Mouse (Mus musculus): ENCODE results near the gene Rnf6. TPM values are rescaled to one million over a fixed set of nuclear protein-coding genes. Genes with fewer than 3 reads are reported as not detected.
A peak's percentile ranks its signal among the peaks of the same experiment; 100 is the strongest.
"Not testable (repeated sequence)": the region's sequence is repeated elsewhere in the genome, so short reads cannot be mapped to it uniquely, and the experiment has no call there.

The Rnf6 gene
- polyA plus RNA-seq, 1 experiment from 2014 or later, result 54.6 TPM

- no peak overlapping the region for H3K4me3 ChIP-seq (replicated peaks; ENCODE audit: low read depth, low read length)
- H3K9ac ChIP-seq (ENCODE audit: low read depth, low read length), result no peak overlapping the region
- H3K9me3 ChIP-seq (replicated peaks; ENCODE audit: low read length), result no peaks in the 10 kb centered on the region
- no peaks in the 10 kb centered on the region for H3K36me3 ChIP-seq (ENCODE audit: insufficient read depth, low read length)
- H3K4me1 ChIP-seq (replicated peaks; ENCODE audit: insufficient read depth, low read length), result no peaks in the 10 kb centered on the region
- WGBS, result 88% methylated on average over 8 of the region's 8 CpGs
- ATAC-seq (replicated peaks; ENCODE audit: low FRiP score, low read depth) (no peak), DNase-seq (ENCODE audit: low spot score) (no peak)
- no peak overlapping the region for H3K4me2 ChIP-seq (ENCODE audit: low read length)
- TF ChIP-seq CTCF (IDR thresholded peaks at IDR 0.05; ENCODE audit: low read depth), result no peak
- no peak overlapping the region for H3K27ac ChIP-seq
- H3K27me3 ChIP-seq (ENCODE audit: insufficient read depth, low read length), result no peaks in the 10 kb centered on the region
Measured at GRCm38 (mm10) chr5:146193360-146193759, 28.0 kb downstream of the Rnf6 start.

GRCm38 (mm10) chr5:146190501-146191269 lies 30.7 kb downstream of the Rnf6 start:
- DNase-seq (ENCODE audit: low spot score) (no peak), ATAC-seq (replicated peaks; ENCODE audit: low FRiP score, low read depth) (no peak)
- no peak for TF ChIP-seq CTCF (IDR thresholded peaks at IDR 0.05; ENCODE audit: low read depth)
- H3K4me2 ChIP-seq (ENCODE audit: low read length), result no peak overlapping the region
- H3K9ac ChIP-seq (ENCODE audit: low read depth, low read length), result no peak overlapping the region
- H3K27ac ChIP-seq, result peak overlapping the region; percentile 6; the same call in 1 of the 2 replicates
- H3K4me3 ChIP-seq (replicated peaks; ENCODE audit: low read depth, low read length), result no peak overlapping the region
- H3K9me3 ChIP-seq (replicated peaks; ENCODE audit: low read length), result no peaks in the 10 kb centered on the region
- no peaks in the 10 kb centered on the region for H3K27me3 ChIP-seq (ENCODE audit: insufficient read depth, low read length)
- 58% methylated on average over 3 of the region's 3 CpGs for WGBS
- no peaks in the 10 kb centered on the region for H3K4me1 ChIP-seq (replicated peaks; ENCODE audit: insufficient read depth, low read length)
- H3K36me3 ChIP-seq (ENCODE audit: insufficient read depth, low read length), result no peaks in the 10 kb centered on the region

GRCm38 (mm10) chr5:146190093-146190492 lies 31.3 kb downstream of the Rnf6 start:
- H3K27me3 ChIP-seq (ENCODE audit: insufficient read depth, low read length), result no peaks in the 10 kb centered on the region
- no peaks in the 10 kb centered on the region for H3K4me1 ChIP-seq (replicated peaks; ENCODE audit: insufficient read depth, low read length)
- ATAC-seq (replicated peaks; ENCODE audit: low FRiP score, low read depth), result peak; percentile 90
- no peak for TF ChIP-seq CTCF (IDR thresholded peaks at IDR 0.05; ENCODE audit: low read depth)
- no peaks in the 10 kb centered on the region for H3K36me3 ChIP-seq (ENCODE audit: insufficient read depth, low read length)
- no peak overlapping the region for H3K4me2 ChIP-seq (ENCODE audit: low read length)
- H3K4me3 ChIP-seq (replicated peaks; ENCODE audit: low read depth, low read length), result no peak overlapping the region
- H3K9me3 ChIP-seq (replicated peaks; ENCODE audit: low read length), result no peaks in the 10 kb centered on the region
- no peak overlapping the region; the same call in 1 of the 2 replicates for H3K27ac ChIP-seq
- 59% methylated on average over 4 of the region's 4 CpGs for WGBS
- no peak overlapping the region for H3K9ac ChIP-seq (ENCODE audit: low read depth, low read length)
- DNase-seq (ENCODE audit: low spot score), result no peak

- no peaks in the 10 kb centered on the region for H3K9me3 ChIP-seq (replicated peaks; ENCODE audit: low read length)
- no peak for TF ChIP-seq CTCF (IDR thresholded peaks at IDR 0.05; ENCODE audit: low read depth)
- no peak overlapping the region for H3K9ac ChIP-seq (ENCODE audit: low read depth, low read length)
- no peak overlapping the region for H3K4me3 ChIP-seq (replicated peaks; ENCODE audit: low read depth, low read length)
- DNase-seq (ENCODE audit: low spot score), result no peak
- H3K4me1 ChIP-seq (replicated peaks; ENCODE audit: insufficient read depth, low read length), result no peaks in the 10 kb centered on the region
- ATAC-seq (replicated peaks; ENCODE audit: low FRiP score, low read depth), result no peak
- 89% methylated on average over 7 of the region's 7 CpGs for WGBS
- H3K27ac ChIP-seq, result no peak overlapping the region
- no peaks in the 10 kb centered on the region for H3K27me3 ChIP-seq (ENCODE audit: insufficient read depth, low read length)
- no peak overlapping the region for H3K4me2 ChIP-seq (ENCODE audit: low read length)
- H3K36me3 ChIP-seq (ENCODE audit: insufficient read depth, low read length), result no peaks in the 10 kb centered on the region
Measured at GRCm38 (mm10) chr5:146188712-146189111, 32.6 kb downstream of the Rnf6 start.

- no peak for ATAC-seq (replicated peaks; ENCODE audit: low FRiP score, low read depth)
- H3K9me3 ChIP-seq (replicated peaks; ENCODE audit: low read length), result no peaks in the 10 kb centered on the region
- WGBS, result 78% methylated on average over 1 of the region's 1 CpGs
Measured at GRCm38 (mm10) chr5:146188144-146188543, 33.2 kb downstream of the Rnf6 start.

GRCm38 (mm10) chr5:146187441-146187840 lies 33.9 kb downstream of the Rnf6 start:
- not testable (repeated sequence) for H3K4me3 ChIP-seq (replicated peaks; ENCODE audit: low read depth, low read length); H3K36me3 ChIP-seq (ENCODE audit: insufficient read depth, low read length); H3K27ac ChIP-seq; H3K4me2 ChIP-seq (ENCODE audit: low read length); H3K4me1 ChIP-seq (replicated peaks; ENCODE audit: insufficient read depth, low read length); H3K27me3 ChIP-seq (ENCODE audit: insufficient read depth, low read length); H3K9ac ChIP-seq (ENCODE audit: low read depth, low read length); ATAC-seq (replicated peaks; ENCODE audit: low FRiP score, low read depth); H3K9me3 ChIP-seq (replicated peaks; ENCODE audit: low read length)
- DNase-seq (ENCODE audit: low spot score), result peak; percentile 74
- 19% methylated on average over 5 of the region's 5 CpGs for WGBS
- TF ChIP-seq CTCF (IDR thresholded peaks at IDR 0.05; ENCODE audit: low read depth), result peak; percentile 85

More at GRCm38 (mm10) chr5:146188144-146188543, 33.2 kb downstream of the Rnf6 start:
- H3K4me1 ChIP-seq (replicated peaks; ENCODE audit: insufficient read depth, low read length), result no peaks in the 10 kb centered on the region
- no peaks in the 10 kb centered on the region for H3K36me3 ChIP-seq (ENCODE audit: insufficient read depth, low read length)
- H3K4me2 ChIP-seq (ENCODE audit: low read length), result no peak overlapping the region
- peak; percentile 48; the same call in 1 of the 2 replicates for TF ChIP-seq CTCF (IDR thresholded peaks at IDR 0.05; ENCODE audit: low read depth)
- no peak overlapping the region for H3K27ac ChIP-seq
- H3K27me3 ChIP-seq (ENCODE audit: insufficient read depth, low read length), result no peaks in the 10 kb centered on the region
- DNase-seq (ENCODE audit: low spot score), result no peak
- no peak overlapping the region for H3K4me3 ChIP-seq (replicated peaks; ENCODE audit: low read depth, low read length)
- no peak overlapping the region for H3K9ac ChIP-seq (ENCODE audit: low read depth, low read length)

GRCm38 (mm10) chr5:146185204-146185603 lies 36.2 kb downstream of the Rnf6 start, which contains the start of gene 1700001J03Rik:
TSS of gene 1700001J03Rik (minus strand) at chr5:146185304.
- H3K4me3 ChIP-seq (replicated peaks; ENCODE audit: low read depth, low read length); H3K4me2 ChIP-seq (ENCODE audit: low read length); H3K9ac ChIP-seq (ENCODE audit: low read depth, low read length); H3K27ac ChIP-seq; DNase-seq (ENCODE audit: low spot score); H3K4me1 ChIP-seq (replicated peaks; ENCODE audit: insufficient read depth, low read length); H3K9me3 ChIP-seq (replicated peaks; ENCODE audit: low read length); ATAC-seq (replicated peaks; ENCODE audit: low FRiP score, low read depth); H3K36me3 ChIP-seq (ENCODE audit: insufficient read depth, low read length); H3K27me3 ChIP-seq (ENCODE audit: insufficient read depth, low read length): not testable (repeated sequence)
- WGBS, result 77% methylated on average over 4 of the region's 4 CpGs
